Mouse (Mus musculus) stomach, postnatal 0 days (tissue): ENCODE data around the gene Ipmk.

ENCODE experiments used
- CTCF ChIP-seq: IDR thresholded peaks from 2 replicates; pipeline ENCODE4 v1.5.1; 2016; ENCODE audit warnings: antibody characterized with exemption, low read depth, mild to moderate bottlenecking, moderate library complexity
- EP300 ChIP-seq: optimal IDR thresholded peaks from 2 replicates; pipeline ENCODE3; 2016; ENCODE audit warnings: antibody characterized with exemption

GRCm38 (mm10) chr10:71351301-71351700 lies 3.7 kb downstream of the Ipmk start:
- TF ChIP-seq CTCF, result no peak
- TF ChIP-seq EP300, result no peak
